Mouse (Mus musculus): ENCODE data around the gene Ssbp2. TPM values are rescaled to one million over a fixed set of nuclear protein-coding genes. Genes with fewer than 3 reads are reported as not detected.
A peak's percentile ranks its signal among the peaks of the same experiment; 100 is the strongest.

The Ssbp2 gene
- polyA plus RNA-seq, 1 experiment from 2014 or later: 77.7 TPM

DNA sequence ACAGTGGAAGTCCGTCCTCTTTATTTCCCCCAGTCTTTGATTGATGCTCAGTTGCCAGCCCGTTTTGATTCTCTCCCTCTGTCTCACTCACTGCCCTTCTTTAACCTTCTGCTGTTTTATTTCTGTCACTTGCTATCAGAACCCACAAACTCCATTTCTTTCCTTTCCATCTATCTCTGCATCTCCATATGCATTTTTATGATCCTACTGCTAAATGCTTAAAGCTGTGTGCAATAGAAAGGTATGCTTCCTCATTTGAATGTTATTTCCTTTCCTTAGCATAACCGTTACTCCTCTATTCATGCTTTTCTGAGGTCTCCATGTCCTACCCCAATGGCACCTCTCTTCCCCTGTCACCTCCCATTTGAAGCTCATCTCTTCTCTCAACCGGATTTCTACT is 594 bp upstream of the Ssbp2 start:
- Histone ChIP-seq H3K4me1 (replicated peaks; ENCODE audit: insufficient read depth, low read length) (peaks cover 3% of the 10 kb centered on the region; the same call in 1 of the 2 replicates), H3K27ac (no peak overlapping the region), H3K4me2 (ENCODE audit: low read length) (no peak overlapping the region), H3K36me3 (ENCODE audit: insufficient read depth, low read length) (no peaks in the 10 kb centered on the region), H3K27me3 (ENCODE audit: insufficient read depth, low read length) (no peaks in the 10 kb centered on the region), H3K9me3 (replicated peaks; ENCODE audit: low read length) (no peaks in the 10 kb centered on the region), H3K9ac (ENCODE audit: low read depth, low read length) (no peak overlapping the region), H3K4me3 (replicated peaks; ENCODE audit: low read depth, low read length) (no peak overlapping the region)
- DNase-seq (ENCODE audit: low spot score): no peak
- 46% methylated on average over 4 of the region's 4 CpGs for WGBS
- TF ChIP-seq CTCF (IDR thresholded peaks at IDR 0.05; ENCODE audit: low read depth): no peak
- no peak for ATAC-seq (replicated peaks; ENCODE audit: low FRiP score, low read depth)

DNA sequence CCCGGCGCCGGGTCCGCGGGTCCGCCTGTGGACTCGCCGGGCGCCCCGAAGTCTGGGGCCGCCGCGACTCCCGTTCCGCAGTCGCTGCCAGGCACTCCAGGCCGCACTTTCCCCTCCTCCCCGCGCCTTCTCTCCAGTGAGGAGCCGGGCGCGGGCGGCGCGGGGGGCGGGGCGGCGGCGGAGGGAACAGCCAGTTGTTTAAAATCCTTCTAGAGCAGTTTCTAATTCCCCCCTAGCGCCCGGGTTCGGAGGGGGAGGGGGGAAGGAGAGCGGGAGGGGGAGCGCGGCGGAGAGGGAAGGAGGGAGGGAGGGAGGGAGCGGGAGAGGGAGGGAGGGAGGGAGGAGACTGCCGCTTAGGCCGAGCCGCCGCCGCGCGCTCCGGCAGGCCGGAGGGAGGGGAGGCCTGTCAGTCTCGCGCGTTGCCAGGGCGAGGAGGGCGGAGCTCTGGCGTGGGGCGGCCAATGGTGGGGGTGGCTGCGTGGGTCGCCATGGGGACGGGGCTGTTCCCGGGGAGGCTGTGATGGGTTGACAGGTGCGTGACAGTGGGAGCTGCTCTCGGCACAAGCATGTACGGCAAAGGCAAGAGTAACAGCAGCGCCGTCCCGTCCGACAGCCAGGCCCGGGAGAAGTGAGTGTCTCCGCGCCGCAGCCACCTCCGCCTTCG is 670 bp downstream of the Ssbp2 start:
- Histone ChIP-seq H3K36me3 (ENCODE audit: insufficient read depth, low read length) (no peaks in the 10 kb centered on the region), H3K9me3 (replicated peaks; ENCODE audit: low read length) (no peaks in the 10 kb centered on the region), H3K4me1 (replicated peaks; ENCODE audit: insufficient read depth, low read length) (peaks cover 3% of the 10 kb centered on the region; the same call in 1 of the 2 replicates), H3K4me3 (replicated peaks; ENCODE audit: low read depth, low read length) (peak overlapping the region; percentile 87), H3K4me2 (ENCODE audit: low read length) (peak overlapping the region; percentile 96), H3K27ac (peak overlapping the region; percentile 87), H3K9ac (ENCODE audit: low read depth, low read length) (peak overlapping the region; percentile 89), H3K27me3 (ENCODE audit: insufficient read depth, low read length) (no peaks in the 10 kb centered on the region)
- peak; percentile 98 for ATAC-seq (replicated peaks; ENCODE audit: low FRiP score, low read depth)
- TF ChIP-seq CTCF (IDR thresholded peaks at IDR 0.05; ENCODE audit: low read depth): no peak
- DNase-seq (ENCODE audit: low spot score): peak; percentile 97
- 2% methylated on average over 46 of the region's 70 CpGs for whole genome bisulfite sequencing

DNA sequence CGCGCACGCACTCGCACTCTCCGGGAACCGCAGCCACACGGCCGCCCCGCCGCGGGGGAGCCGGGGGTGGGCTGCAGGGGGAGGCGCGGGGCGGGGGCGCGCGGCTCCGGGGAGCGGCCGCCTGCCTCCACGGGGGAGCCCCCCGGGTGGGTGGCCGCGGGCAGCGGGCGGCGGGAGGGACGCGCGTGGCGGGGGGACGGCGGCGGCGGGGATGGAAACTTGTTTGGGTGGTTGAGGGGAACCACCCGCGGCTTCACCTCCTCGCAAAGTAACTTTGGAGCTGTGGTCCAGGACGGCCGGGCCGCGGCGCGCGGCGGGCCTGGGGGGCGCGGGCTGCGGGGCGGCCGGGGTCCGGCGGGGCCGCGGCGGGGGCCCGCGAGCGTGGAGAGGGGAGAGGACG is 1.2 kb downstream of the Ssbp2 start:
- no peaks in the 10 kb centered on the region for H3K36me3 ChIP-seq (ENCODE audit: insufficient read depth, low read length)
- peak overlapping the region; percentile 87 for H3K4me3 ChIP-seq (replicated peaks; ENCODE audit: low read depth, low read length)
- peak overlapping the region; percentile 89 for H3K9ac ChIP-seq (ENCODE audit: low read depth, low read length)
- H3K4me2 ChIP-seq (ENCODE audit: low read length): peak overlapping the region; percentile 96
- peaks cover 3% of the 10 kb centered on the region; the same call in 1 of the 2 replicates for H3K4me1 ChIP-seq (replicated peaks; ENCODE audit: insufficient read depth, low read length)
- 2% methylated on average over 18 of the region's 61 CpGs for WGBS
- H3K9me3 ChIP-seq (replicated peaks; ENCODE audit: low read length): no peaks in the 10 kb centered on the region
- peak; percentile 17 for DNase-seq (ENCODE audit: low spot score)
- H3K27ac ChIP-seq: peak overlapping the region; percentile 77
- no peaks in the 10 kb centered on the region for H3K27me3 ChIP-seq (ENCODE audit: insufficient read depth, low read length)
- no peak for TF ChIP-seq CTCF (IDR thresholded peaks at IDR 0.05; ENCODE audit: low read depth)
- peak; percentile 11 for ATAC-seq (replicated peaks; ENCODE audit: low FRiP score, low read depth)

DNA sequence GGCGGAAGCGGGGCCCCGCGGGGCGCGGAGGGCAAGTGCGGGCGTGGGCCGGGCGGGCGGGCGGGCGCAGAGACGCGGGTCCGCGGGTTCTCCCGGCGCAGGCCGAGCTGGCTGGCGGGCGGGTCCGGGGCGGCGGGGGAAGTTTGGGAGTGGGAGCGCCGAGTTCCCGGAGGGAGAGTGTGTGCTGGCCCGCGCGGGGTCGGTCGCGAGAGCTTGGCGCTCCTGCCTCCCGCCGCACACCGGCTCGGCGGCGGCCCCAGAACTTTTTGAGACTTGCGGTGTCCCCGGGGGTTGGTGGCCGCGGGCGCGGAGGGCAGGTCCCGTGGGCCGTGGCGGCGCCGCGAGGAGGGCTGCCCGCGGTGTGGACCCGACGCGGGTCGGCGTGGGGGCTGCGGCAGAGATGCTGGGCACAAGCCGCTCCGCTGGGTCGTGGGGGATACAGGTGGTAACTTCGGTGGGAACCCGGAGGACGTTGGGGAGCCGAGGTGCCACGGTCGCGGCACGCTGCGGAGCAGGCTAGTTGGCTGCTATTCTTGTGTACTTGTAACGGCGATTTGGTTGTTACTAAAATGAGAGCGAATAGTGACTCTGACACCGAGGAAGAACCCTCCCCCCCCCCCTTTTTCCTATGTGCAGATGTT is 1.7 kb downstream of the Ssbp2 start:
- no peak for TF ChIP-seq CTCF (IDR thresholded peaks at IDR 0.05; ENCODE audit: low read depth)
- Histone ChIP-seq H3K27ac (peak overlapping the region; percentile 77), H3K27me3 (ENCODE audit: insufficient read depth, low read length) (no peaks in the 10 kb centered on the region), H3K4me2 (ENCODE audit: low read length) (peak overlapping the region; percentile 96), H3K4me3 (replicated peaks; ENCODE audit: low read depth, low read length) (peak overlapping the region; percentile 87), H3K36me3 (ENCODE audit: insufficient read depth, low read length) (no peaks in the 10 kb centered on the region), H3K4me1 (replicated peaks; ENCODE audit: insufficient read depth, low read length) (peaks cover 3% of the 10 kb centered on the region; the same call in 1 of the 2 replicates), H3K9ac (ENCODE audit: low read depth, low read length) (peak overlapping the region; percentile 89), H3K9me3 (replicated peaks; ENCODE audit: low read length) (no peaks in the 10 kb centered on the region)
- no peak for ATAC-seq (replicated peaks; ENCODE audit: low FRiP score, low read depth)
- DNase-seq (ENCODE audit: low spot score): peak; percentile 31
- 0% methylated on average over 56 of the region's 77 CpGs for WGBS

DNA sequence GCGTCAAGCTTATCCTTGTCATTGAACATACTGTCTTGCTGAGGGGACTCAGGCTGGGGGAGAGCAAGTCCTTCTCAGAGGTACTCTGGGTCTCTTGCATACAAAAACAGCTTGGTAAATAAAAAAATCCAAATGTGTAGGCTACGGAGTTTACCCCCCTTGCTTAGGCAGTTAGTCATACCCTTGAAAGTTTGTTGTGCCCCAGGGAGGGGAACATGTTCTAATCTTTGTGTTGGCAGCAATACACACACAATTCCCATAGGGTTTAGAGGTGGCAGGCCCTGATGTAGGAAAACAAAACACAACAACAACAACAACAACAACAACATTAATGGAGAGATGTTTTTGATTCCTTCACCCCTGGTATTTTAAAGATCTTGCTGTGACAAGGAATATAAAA is 2.3 kb downstream of the Ssbp2 start:
- Histone ChIP-seq H3K9me3 (replicated peaks; ENCODE audit: low read length) (no peaks in the 10 kb centered on the region), H3K9ac (ENCODE audit: low read depth, low read length) (peak overlapping the region; percentile 89), H3K27ac (no peak overlapping the region), H3K36me3 (ENCODE audit: insufficient read depth, low read length) (no peaks in the 10 kb centered on the region), H3K27me3 (ENCODE audit: insufficient read depth, low read length) (no peaks in the 10 kb centered on the region), H3K4me1 (replicated peaks; ENCODE audit: insufficient read depth, low read length) (peaks cover 3% of the 10 kb centered on the region; the same call in 1 of the 2 replicates), H3K4me2 (ENCODE audit: low read length) (peak overlapping the region; percentile 96), H3K4me3 (replicated peaks; ENCODE audit: low read depth, low read length) (peak overlapping the region; percentile 87)
- TF ChIP-seq CTCF (IDR thresholded peaks at IDR 0.05; ENCODE audit: low read depth): no peak
- 9% methylated on average over 1 of the region's 2 CpGs for WGBS
- ATAC-seq (replicated peaks; ENCODE audit: low FRiP score, low read depth) (no peak), DNase-seq (ENCODE audit: low spot score) (peak; percentile 33)

GRCm38 (mm10) chr13:91462893-91463481 is 2.9 kb downstream of the Ssbp2 start:
- Histone ChIP-seq H3K4me3 (replicated peaks; ENCODE audit: low read depth, low read length) (no peak overlapping the region), H3K9me3 (replicated peaks; ENCODE audit: low read length) (no peaks in the 10 kb centered on the region), H3K27ac (no peak overlapping the region), H3K36me3 (ENCODE audit: insufficient read depth, low read length) (no peaks in the 10 kb centered on the region), H3K4me2 (ENCODE audit: low read length) (peak overlapping the region; percentile 96), H3K9ac (ENCODE audit: low read depth, low read length) (no peak overlapping the region), H3K4me1 (replicated peaks; ENCODE audit: insufficient read depth, low read length) (peaks cover 3% of the 10 kb centered on the region; the same call in 1 of the 2 replicates), H3K27me3 (ENCODE audit: insufficient read depth, low read length) (no peaks in the 10 kb centered on the region)
- 19% methylated on average over 9 of the region's 9 CpGs for WGBS
- ATAC-seq (replicated peaks; ENCODE audit: low FRiP score, low read depth) (no peak), DNase-seq (ENCODE audit: low spot score) (peak; percentile 86)
- peak; percentile 66 for TF ChIP-seq CTCF (IDR thresholded peaks at IDR 0.05; ENCODE audit: low read depth)

All from kidney, postnatal 0 days (tissue).